Mouse (Mus musculus): ENCODE data around the gene Tmem178b.

The Tmem178b gene

DNA sequence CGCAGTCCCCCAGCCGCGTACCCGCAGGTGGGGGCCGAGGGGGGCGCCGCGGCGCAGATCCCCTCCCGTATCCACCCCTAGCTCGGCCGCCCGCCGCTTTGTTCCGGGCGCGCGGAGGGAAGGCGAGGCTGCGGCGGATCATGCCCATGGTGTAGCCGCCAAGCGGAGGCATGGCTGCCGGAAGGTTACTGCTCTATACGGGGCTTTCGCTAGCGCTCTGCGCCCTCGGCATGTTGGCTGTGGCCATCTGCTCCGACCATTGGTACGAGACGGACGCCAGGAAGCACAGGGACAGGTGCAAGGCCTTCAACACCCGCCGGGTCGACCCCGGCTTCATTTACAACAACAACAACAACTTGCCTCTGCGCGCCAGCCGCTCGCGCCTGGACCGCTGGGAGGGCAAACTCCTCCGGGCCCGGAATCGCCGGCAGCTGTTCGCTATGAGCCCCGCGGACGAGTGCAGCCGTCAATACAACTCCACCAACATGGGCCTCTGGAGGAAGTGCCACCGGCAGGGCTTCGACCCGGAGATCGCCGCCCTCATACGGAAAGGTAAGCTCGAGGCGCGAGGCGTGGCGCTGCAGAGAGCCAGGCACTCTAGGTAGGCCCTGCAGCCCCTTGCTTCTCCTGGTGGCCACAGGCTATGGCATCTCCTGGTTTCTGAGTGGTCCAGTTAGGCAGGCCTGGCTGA is at the start of gene Tmem178b:
Gene Tmem178b (plus strand): TSS at position 371 of the 691 bp plus-strand sequence.
- DNase-seq (ENCODE audit: extremely low read depth, low read depth, low spot score): no peak

DNA sequence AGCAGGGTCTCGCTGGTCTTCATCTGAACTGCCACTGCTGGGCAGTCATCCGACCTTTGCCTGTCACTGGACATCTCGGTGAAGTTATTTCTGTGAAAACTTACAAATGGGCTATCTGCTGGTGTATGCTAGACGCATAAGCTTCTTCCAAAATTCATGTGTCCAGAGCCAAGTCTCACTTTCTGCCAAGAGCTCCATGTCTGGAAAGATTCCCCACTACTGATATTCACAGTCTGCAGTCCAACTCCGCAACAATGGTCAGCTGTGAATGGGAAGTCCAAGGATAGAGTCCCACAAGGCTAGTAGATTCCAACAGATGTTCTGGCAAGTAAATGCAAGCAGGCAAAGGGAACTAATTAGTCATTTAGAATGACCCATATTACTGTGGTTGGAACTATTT is 44.3 kb upstream of the Tmem178b start:
- DNase-seq (ENCODE audit: extremely low read depth, low read depth, low spot score): no peak

DNA sequence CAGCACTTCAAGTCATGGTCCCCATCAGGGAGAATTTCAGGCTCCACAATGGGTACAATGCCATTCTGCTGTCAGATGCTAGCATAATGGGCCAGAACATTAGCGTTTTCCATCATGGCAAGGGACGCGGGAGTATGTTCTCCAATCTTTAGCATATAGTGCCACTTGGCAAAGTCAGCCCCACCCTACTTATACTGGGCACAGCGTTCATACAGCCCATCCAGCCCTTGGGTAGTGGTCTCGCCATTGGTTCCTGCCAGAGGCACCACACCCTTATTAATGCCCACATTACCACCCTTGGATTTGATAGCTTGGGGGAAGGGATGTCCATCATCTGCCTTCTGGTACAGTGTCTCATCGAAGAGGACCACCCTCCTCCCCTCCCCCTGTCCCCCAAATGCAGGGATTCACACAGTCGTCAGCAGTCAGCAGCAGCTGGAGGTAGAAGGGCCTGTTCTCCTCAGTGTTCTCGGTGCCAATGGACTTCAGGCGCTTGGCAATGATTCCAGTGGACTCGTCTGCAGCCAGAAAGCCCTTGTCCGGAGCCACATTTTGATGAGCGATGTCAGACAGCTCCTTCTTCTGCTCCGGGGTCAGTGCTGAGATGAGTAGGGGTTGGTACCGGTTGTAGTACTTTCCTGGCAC is 29.3 kb upstream of the Tmem178b start:
- no peak for DNase-seq (ENCODE audit: extremely low read depth, low read depth, low spot score)

DNA sequence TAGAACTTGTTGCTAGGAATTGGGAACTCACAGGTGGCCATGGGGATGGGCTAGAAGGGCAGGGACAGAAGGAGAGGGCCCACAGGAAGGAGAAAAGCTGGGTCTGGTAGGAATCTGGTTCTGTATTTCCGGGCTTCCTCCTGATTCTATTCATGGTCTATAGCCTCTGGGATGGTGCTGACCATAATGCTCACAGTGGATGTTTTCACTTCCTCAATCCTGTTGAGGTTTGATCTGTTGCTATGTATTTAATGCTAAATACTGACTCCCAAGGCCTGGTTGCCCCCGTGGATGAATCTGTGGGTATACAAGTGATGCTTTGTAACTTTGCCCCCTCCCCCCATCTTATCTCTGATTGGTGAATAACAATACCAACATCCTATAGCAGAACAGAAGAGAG is 25.5 kb upstream of the Tmem178b start:
- DNase-seq (ENCODE audit: extremely low read depth, low read depth, low spot score): no peak

DNA sequence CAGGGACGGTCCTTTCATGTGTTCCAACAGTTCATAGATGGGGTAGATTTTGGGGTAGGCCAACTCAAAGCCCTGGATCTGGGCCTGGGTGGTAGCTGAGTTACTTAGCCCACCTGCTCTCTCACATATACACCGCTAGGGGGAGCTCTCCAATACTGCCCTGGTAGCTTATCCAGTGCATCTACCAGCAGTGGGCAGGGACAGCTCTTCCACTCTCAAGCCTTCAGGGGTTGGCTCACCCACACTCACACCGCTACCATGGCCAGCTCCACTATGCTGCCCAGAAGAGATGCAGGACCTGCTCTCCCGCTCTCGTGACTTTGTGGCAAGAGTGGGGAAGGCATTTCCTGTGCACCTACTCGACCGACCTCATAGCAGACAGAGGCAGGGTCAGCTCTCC is 24.3 kb upstream of the Tmem178b start:
- DNase-seq (ENCODE audit: extremely low read depth, low read depth, low spot score): no peak

DNA sequence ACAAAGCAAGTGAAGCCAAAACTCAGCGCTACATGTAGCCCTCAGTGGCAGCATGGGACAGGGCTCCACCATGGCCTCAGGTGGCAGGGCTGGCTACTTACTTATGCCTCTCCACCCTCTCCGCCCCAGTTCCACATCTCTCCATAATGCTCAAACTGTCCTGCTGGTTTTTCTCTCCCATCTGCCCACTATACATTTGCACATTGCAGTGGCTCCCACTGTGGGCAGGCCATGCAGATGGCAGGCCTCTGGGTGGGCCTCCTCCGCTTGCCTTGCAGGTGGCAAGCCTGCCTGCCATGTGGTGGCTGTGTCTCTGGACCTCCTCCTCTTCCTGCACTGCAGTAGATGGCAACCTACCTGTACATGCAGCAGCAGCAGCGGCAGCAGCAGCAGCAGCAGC is 23.4 kb upstream of the Tmem178b start:
- no peak for DNase-seq (ENCODE audit: extremely low read depth, low read depth, low spot score)

DNA sequence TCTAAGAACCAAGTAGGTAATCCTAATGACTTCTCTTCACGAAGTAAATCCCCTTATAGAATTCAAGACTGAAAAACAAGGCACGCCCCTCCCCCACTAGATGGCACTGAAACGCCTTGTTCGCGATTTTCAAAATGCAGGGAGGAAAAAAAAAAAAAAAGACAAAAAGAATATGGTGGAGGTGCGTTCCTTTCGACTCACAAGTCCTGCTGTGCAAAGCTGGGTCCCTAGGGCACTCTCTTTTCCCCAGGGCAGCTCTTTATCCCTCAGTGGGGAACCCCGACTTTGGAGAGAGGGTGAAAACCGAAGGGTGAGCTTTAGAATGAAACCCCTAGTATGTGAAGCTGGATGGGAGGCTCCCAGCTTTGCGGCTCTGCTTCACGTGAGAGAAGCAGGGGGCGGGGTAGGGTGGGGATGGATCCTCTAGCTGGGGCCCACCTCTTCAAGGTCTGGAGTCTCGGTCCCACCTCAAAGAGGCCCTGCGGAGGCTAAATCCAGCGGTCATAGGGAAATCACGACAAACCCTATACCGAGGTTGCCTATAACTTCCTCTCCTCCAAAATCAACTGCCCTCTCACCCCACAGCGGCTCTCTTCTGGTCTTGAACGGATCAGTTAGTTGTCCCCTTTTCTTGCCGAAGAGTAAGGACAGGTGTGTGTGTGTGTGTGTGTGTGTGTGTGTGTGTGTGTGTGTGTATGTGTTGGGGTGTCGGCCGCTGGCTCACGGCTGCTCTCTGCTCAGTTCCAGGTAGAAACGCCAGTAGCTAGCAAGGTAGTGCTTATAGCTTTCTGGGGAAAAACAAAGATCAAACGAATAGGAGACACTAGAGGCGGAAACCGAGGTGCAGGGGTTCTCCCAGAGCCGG is 2.6 kb upstream of the Tmem178b start:
- no peak for DNase-seq (ENCODE audit: extremely low read depth, low read depth, low spot score)

DNA sequence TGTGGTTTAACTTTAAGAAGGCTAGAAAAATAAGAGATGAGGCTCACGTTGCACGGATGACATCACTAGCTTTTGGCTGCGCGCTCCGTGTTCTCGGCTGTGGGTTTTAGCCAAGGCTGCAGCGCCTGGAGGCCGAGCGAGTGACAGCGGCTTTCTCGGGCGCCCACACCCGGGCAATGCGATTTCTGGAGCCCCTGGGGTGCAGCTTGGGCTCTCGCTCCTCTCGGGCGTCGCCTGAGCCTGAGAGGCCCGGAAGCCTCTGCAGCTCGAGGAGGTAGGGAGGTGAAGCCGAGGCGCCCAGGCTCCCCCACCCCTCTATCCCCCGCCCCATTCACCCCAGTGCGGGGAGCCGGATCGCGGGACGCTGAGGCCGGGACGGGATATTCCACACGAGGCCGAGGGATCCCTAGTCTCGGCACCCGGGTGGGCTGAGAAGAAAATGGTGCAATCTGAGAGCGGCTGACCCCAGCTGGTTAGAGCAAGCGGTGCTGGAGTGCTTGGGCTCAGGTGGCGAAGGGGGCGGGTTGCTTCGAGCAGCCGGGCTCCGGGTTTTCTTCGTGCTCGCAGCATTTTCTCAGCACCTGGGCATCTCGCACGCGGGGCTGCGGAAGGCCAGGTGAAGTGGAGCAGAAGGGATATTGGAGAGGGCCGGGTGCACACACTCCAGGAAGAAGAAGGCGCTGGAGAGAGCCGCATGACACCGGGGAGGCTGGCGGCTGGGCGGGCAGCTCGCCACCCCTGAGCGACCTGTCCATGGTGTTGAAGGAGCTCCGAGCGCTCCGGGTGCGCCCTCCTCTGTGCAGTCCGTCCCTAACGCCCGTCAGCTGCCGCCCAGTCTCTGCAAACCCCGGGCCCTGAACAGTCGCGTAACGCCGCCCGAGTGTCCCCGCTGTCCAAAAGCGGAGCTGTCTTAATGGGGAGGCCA is 1.4 kb upstream of the Tmem178b start:
- no peak for DNase-seq (ENCODE audit: extremely low read depth, low read depth, low spot score)

DNA sequence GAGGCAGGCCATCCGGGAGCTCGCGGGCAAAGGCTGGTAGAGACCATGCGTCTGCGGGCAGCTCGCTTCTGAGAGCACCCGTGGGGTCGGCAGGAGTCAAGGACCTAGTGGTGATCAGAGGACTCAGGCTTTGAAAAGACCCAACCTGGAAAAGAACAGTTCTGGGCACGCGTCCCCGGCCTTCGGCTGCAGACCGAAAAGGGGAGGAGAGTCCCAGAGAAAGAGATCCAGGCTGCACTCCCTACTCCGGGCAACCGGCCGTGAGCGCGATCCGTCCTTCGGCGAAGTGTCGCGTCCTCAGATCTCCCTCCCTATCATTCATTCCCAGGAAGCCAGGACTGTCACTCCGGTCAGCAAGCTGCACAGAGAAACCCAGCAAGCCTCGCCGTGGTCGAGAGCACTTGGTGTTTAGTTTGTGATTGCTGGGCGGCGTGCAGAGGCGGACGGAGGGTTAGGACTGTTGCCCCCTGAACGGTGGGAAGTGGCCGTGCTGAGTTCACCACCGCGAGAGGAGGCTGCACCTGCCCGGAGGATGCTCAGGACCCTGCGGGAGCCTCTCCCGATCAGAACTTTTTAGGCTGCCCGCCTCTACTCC is 668 bp upstream of the Tmem178b start:
- DNase-seq (ENCODE audit: extremely low read depth, low read depth, low spot score): no peak

DNA sequence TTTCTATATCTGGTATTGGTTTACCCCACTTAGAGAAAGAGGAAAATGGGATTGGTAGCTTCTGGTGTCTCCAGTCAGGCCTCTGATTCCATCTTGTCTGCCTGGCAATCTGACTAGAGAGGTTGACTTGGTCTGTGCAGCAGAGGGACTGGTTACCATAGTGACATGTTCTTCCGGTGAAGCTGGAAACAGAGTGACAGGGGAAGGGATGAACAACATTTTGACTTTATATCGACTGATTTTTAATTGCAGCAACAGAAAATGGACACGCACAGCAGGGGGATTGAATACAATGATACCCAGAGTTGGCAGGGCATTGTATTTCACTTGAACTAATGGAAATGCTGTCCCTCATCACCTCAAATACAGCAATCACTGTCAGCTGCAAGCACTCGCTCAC is 2.1 kb downstream of the Tmem178b start:
- no peak for DNase-seq (ENCODE audit: extremely low read depth, low read depth, low spot score)

DNA sequence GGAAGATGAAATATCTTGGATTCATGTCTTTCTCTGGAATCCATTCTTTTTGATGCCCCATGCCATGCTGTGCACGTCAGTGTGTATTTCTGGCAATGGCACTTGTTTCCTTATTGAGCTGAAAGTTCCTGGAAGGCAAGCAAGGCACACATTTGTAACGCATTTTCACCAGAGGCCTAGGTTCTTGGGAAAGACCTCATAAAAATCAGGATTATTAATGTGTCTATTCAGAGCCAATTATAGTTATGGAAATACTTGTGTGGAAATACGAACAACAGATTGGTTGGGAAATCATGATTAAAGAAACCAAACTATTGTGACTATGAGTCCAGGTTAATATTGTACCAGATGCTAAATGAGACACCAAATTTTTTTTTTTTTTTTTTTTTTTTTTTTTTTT is 3.4 kb downstream of the Tmem178b start:
- peak; percentile 67 for DNase-seq (ENCODE audit: extremely low read depth, low read depth, low spot score)

DNA sequence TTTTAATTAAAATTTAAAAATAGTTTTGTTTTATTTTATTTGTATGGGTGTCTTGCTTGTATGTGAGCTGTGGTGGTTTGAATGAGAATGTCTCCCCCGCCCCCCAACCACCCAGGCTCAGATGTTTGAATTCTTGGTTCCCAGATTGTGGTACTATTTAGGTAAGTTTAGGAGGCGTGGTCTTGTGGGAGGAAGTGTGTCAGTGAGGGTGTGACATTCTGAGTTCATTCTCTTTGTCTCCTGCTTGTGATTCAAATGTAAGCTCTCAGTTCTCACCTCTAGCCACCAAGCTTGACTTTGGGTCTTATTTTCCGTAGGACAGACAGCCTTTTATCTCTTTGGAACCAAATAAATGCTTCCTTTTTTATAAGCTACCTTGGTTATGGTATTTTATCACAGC is 17.7 kb downstream of the Tmem178b start:
- no peak for DNase-seq (ENCODE audit: extremely low read depth, low read depth, low spot score)

DNA sequence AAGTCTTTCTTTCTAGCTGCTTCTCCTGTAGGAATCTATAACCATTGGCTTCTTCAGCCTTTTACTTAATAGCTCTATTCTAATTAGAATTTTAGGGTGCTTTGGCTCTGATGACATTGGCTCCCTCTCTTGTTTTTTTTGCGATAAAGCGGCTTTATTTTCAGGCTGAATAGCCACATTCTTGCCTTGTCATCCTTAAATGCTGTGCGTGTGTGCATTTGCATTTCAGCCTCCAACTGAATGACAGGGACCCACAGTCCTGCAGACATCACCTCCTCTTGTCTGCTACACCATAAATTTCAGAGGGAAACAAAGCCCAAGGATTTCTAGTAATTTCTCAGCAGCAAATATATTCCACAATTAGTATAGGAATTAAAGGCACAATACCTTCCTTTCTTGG is 23.4 kb downstream of the Tmem178b start:
- DNase-seq (ENCODE audit: extremely low read depth, low read depth, low spot score): no peak

DNA sequence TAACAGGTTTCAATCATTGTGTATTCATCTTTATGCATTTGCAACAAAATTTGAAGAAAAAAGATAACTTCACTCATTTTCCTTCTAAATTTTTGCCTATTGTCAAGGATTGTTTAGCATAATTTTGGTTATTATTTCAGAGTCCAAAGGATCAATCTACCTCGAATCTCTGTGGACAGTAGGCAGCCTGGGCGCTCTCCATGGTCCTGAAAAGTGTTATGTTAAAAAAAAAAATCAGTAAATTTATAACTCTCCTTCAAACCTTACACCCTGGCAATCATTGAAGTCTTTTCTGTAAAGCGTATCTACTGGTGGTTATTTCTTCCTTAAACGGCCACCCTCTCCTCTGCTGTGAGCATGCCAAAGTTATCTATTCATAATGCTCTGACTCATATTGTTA is 26.2 kb downstream of the Tmem178b start:
- DNase-seq (ENCODE audit: extremely low read depth, low read depth, low spot score): no peak

DNA sequence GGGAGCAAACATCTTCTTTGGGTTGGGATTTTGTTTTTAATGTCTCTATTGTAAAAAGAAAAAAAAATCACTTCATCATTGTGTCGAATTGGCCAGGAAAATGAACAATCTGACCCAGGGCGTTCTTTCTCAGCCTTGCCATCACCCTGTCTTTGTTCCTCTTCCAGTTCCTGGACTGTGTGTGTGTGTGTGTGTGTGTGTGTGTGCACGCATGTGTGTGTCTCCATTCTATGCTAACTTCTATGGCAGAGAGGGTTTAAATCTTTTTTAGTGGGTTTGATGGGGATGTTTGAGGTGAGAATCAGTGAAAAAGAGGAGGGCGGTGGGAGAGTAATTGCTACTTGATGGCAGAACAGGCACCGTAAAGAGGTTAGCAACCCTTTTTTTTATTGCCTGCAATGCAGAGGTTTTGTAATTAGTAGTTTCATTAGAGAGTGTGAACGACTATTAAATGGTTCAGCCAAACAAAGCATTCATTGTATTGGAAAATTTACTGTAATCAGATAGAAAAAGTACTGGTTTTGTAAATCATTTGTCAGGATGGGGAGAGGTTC is 30.2 kb downstream of the Tmem178b start:
- no peak for DNase-seq (ENCODE audit: extremely low read depth, low read depth, low spot score)

DNA sequence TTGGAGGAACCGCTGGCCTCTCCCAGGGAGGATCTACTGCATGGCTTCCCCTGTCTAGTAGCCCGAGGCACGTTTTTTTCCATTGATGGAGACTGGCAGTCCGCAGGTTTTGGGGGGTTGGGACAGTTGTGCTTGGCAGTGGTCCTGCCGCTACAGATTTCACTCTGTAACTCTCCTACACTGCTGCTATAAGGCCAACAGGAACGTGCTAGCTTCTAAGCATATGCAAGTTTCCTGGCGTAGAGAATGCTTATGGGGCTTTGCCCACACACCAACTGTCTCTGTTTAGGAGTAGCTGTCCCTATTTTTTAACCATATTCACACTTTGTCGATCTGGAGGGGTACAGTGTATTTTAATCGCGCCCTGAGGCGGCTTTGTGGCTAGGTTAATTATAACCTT is 30.8 kb downstream of the Tmem178b start:
- DNase-seq (ENCODE audit: extremely low read depth, low read depth, low spot score): no peak

DNA sequence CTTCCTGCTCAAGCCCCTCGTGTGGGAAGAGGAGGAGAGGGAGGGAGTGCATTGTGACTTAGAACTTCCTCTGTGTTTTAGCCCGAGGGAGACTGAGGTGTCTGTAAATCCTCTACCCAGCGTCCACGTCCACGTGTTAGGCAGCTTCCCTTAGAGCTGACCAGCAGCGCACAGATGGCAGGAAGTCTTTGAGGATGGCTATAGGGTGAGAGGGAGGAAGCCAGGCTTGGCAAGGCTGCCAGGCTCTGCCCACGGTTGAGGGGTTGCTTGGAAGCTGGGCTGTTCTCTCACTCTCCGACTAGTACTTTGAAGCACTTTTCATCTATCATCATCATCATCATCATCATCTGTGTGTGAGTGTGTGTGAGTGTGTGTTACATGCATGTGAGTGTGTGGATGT is 41.9 kb downstream of the Tmem178b start:
- DNase-seq (ENCODE audit: extremely low read depth, low read depth, low spot score): no peak

DNA sequence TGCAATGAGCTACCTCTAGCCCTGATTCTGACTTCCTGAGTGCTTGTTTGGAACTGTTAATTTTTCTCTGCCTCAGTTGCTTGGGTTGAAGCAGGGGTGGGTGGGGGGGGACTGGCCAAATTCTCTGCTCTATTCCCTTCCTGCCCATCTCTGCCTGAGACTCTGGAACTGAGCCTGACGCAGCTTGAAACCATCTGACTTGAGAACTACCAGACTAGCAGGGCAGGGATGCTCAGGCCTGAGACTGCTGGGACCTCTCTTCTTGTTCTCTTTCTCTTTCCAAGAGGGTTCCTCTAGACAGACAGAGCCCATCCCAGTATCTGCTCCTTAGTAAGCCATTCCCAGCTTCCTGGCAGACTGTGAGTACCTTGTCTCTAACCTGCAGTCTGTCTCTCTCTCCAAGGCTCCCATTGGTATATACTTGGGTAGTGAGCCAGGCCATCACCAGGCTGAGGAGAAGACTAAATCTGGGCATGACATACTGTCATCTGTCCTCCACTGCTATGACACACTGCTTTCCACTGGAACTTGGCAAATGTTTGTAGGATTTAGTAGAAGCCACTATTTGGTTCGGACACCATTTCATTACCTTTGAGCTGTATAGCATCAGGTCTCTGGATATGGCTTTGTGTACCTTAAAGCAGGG is 42.7 kb downstream of the Tmem178b start:
- no peak for DNase-seq (ENCODE audit: extremely low read depth, low read depth, low spot score)

DNA sequence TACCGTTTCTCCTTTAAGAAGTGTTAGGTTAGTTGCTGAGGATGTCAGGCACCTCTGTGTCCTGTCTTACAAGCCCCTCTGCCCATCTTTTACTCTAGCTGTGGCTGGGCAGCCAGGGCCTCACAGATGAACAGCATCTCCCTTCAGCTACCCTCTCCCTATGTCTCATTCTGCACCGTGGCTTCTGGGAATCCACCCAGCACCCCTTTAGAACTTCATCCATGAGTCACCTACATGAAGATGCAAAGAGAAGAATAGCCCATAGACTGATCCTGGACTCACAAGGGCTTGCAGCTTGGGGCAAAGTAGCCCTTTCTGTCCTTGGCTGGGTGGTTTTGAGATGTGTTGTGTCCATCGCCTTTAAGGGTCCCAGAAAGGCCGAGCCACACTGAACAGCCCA is 43.4 kb downstream of the Tmem178b start:
- no peak for DNase-seq (ENCODE audit: extremely low read depth, low read depth, low spot score)

DNA sequence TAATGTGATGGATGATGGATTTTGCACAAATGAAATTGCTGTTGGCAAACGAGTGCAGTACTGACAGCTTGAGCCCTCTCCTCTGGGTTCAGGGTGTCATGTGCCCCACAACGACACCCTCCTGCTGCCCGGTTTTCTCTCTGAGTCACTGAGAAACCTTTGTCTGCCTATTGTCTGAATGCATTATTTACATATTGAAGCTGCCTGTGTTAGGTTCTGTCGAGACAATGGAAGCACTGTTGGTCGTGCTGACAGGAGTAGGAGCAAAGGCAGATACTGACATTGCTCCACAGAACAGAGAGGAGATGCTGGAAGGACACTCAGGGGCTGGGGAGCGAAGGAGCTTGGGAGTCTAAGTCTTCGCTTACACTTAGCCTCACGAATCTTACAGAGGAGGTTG is 44.2 kb downstream of the Tmem178b start:
- no peak for DNase-seq (ENCODE audit: extremely low read depth, low read depth, low spot score)
